Mouse (Mus musculus): ENCODE measurements at regions not wholly inside any gene's neighbourhood (a gene's known extent, or its start where the extent isn't known, plus 50 kb on each side); places are given as distances from the start of the nearest gene placed in this dataset.

DNA sequence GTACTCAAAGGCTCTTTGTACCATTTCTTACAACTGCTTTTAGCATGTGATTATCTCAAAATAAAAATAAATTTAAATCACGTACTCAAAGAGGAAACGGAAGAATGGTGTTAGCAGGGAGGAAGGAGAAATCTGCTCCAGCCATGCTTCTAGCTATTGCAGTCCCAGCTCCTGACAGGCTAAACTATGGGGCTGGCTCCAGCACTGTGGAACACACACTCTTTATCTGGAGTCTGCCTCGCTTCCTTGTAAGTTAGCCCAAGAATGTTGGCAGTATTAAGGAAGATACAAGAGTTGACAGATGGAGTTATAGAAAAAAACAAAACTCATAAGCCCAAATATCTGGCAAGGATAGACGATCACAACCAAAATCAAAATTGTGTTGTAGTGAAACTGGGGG is 161.5 kb upstream of the AI593442 start:
- in situ Hi-C loops (cut with MboI, MseI), result no loop called here

GRCm38 (mm10) chr9:52839996-52840395 is 160.4 kb upstream of the AI593442 start:
- in situ Hi-C loops (cut with MboI, MseI), result no loop called here

DNA sequence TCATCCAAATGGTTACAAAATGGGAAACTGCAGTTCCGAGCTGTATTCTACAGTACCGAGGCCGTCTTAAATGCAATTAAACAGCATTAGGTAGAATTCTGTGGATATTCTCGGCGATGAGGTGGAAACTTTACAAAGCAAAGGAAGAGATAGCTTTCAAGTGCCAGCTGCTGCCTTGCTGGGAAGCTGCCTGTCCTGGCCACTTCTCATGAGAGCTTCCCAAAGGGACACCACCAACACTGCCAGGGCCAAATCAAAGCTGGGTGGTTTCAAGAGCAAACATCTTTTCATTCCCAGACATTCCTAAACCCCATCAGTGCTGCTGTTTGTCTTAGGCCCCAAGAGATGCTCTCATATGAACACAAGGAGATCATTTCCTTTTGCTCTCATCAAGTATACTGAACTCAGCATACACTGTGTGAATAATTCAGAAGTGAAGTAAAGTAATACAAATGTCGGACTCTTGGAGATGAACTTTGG is 156.6 kb upstream of the AI593442 start:
- in situ Hi-C loops (cut with MboI, MseI), result no loop called here

GRCm38 (mm10) chr9:52835481-52836150 is 156.0 kb upstream of the AI593442 start:
- in situ Hi-C loops (cut with MboI, MseI), result no loop called here

- in situ Hi-C loops (cut with MboI, MseI), result no loop called here
These were observed 147.2 kb upstream of the AI593442 start for GRCm38 (mm10) chr9:52826781-52827180.

DNA sequence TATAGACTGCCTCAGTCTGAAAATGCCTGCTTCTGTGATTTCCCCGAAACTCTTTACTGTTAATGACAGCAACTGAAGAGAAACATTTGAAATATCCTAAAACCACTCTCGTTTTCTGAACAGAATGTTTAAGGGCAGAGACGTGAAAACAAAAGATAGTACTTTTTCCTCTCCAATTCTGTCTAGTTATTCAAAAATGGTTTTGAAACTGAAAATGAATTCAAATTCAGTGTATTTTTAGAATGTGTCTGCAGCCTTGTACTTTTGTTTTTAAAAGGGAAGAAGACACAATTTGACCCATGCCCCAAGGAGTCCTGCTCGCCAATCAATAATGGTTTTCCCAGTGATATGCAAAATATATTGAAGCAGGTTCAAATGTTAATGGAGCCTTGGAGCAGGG is 136.7 kb upstream of the AI593442 start:
- in situ Hi-C loops (cut with MboI, MseI), result no loop called here

DNA sequence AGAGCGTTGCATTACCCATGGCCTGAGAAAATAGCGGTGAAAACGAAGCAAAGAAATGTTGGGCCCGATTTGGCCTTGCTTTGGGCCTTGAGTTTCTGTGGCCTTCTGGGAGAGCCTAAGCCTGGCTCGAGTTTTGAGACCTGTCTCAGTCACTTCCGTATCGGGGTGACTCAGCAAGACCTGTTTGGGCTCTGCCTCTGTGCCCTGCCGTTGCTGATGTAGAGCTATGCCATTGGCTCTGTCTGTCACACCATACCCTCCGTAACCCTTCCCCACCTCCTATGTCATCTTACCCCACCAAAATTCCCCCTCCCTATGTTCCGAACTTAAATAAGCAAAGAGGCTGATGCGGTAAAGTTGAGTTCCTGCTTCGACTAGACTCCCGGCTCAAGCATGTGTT is 123.4 kb upstream of the AI593442 start:
- in situ Hi-C loops (cut with MboI, MseI), result no loop called here

DNA sequence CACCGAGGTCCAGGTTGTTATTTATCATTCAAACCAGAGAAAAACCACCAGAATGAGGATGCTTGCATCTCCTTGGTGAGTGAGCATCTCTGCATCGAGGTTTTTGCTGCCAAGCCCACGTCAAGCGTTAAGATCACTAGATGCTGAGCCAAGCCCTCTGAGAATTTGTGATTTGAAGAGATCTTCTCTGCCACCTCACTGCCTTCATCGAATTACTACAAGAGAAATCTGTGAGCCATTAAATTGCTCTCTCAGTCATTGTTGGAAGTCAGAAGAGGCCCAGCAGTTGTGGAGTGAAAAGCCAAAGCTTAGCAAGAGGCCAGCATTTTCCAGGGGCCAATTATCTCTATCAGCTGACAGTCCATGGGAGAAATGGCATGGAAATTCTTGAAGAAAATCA is 122.2 kb upstream of the AI593442 start:
- in situ Hi-C loops (cut with MboI, MseI), result no loop called here

DNA sequence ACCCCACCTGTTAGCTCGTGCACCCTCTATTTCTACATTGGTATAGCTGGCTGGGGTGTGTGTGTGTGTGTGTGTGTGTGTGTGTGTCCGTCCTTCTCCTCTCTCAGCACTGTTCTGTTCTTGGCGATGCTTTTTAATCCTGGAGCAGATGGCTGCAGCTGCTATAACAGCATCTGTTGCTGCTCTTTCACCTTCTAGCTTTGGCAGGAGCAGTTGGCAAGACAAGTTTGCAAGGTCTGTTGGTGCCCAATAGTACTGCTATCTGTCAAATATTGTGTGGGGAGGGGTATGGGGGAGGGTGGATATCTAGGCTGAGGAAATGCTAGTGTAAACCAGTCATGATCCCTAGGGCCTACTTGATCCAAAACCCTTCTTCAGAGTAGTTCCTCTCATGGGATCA is 120.9 kb upstream of the AI593442 start:
- in situ Hi-C loops (cut with MboI, MseI), result no loop called here

DNA sequence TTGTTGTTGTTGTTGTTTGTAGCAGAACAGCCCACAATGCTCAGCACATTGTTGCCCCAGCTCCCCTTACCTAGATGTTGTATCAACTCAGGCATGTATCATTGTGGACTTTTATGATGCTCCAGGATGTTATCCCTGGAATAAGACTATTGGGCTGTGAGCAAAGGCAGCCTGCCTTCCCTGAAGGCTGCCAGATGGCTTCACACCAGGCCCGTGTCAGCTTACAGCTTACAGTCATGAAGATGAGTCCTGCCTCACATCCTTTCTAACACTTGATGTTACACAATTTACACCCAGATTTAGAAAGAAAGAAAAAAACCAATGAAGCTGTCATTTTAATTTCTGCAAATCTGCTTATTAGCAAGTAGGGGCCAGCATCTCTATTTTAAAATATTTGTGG is 113.0 kb upstream of the AI593442 start:
- in situ Hi-C loops (cut with MboI, MseI), result no loop called here

- in situ Hi-C loops (cut with MboI, MseI), result no loop called here
These were observed 102.9 kb upstream of the AI593442 start for GRCm38 (mm10) chr9:52782520-52782919.

GRCm38 (mm10) chr9:52776542-52776941 is 97.0 kb upstream of the AI593442 start:
- in situ Hi-C loops (cut with MboI, MseI), result no loop called here

DNA sequence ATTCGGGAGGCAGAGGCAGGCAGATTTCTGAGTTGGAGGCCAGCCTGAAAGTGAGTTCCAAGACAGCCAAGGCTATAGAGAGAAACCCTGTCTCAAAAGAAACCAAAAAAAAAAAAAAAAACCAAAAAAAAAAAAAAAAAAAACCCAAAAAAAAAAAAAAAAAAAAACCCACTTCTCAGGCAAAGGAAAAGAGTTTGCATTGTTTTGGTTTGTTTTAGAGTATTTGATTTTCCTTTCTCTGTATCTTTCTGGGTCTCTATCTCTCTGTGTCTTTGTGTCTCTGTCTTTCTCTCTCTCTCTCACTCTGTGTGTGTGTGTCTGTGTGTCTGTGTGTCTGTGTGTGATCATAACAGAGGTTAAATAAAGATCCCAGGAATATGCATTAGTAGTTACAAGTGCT is 95.7 kb upstream of the AI593442 start:
- in situ Hi-C loops (cut with MboI, MseI), result no loop called here

GRCm38 (mm10) chr9:52768056-52768455 is 88.5 kb upstream of the AI593442 start:
- in situ Hi-C loops (cut with MboI, MseI), result no loop called here

GRCm38 (mm10) chr9:52765809-52766208 is 86.2 kb upstream of the AI593442 start:
- in situ Hi-C loops (cut with MboI, MseI), result no loop called here

GRCm38 (mm10) chr9:52762836-52763235 is 83.3 kb upstream of the AI593442 start:
- in situ Hi-C loops (cut with MboI, MseI), result no loop called here

DNA sequence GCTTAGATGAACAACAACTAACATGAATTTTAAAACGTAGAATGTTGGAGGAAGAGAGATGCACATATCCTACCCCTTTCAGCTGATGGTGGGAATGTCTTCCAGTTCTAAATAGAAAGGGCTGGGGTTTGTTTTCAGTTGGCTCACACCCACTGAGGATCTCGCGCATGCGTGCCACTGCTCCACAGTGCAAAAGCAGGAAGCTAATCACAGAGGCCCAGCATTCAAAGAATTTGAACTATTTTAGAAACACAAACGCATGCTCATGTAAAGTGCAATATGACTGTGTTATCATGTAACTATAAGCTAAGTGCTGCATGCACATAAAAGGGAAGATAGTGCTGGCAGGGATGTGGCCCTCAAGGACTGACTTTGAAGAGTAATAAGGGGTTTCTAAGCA is 81.7 kb upstream of the AI593442 start:
- in situ Hi-C loops (cut with MboI, MseI), result no loop called here

- in situ Hi-C loops (cut with MboI, MseI), result no loop called here
These were observed 68.8 kb upstream of the AI593442 start for GRCm38 (mm10) chr9:52748366-52748765.

DNA sequence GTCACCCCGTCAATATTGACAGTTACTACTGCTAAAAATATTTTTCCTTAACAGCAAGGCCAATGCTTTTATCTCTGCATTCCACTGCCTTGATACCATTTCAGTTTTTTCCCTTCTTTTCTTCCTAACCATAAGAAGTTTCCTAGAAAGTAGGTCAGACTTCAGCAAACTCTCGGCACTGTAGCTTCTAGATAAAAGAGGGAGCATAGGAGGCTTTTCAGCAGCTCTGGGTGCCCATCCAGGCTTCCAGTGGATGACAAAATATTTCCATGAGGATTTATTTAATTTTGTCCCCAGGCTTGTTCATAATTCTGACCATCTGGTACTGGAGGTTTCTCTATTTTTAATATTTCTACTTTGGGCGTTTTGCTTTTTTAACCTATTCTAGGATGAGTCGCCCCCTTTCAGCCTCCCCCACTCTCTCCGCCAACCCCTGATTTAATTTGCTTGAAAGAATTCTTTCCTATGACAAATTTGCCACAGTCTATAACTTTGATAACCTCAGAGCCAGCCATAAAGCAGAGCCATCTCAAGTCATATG is 59.0 kb upstream of the AI593442 start:
- in situ Hi-C loops (cut with MboI, MseI), result no loop called here
